Mouse (Mus musculus) hindbrain, embryonic 13.5 days (tissue): ENCODE results near the gene Cadps. TPM values are rescaled to one million over a fixed set of nuclear protein-coding genes. Genes with fewer than 3 reads are reported as not detected.

ENCODE experiments used
- ATAC-seq: fragments of 200-750 bp; cut with Nextera tagmentation; 2 replicates; pipeline ENCODE4 v1.8.0; 2017; ENCODE audit warnings: moderate TSS enrichment; ENCODE audit not compliant: low FRiP score
- H3K27ac ChIP-seq: fragments of 300-500 bp; sonication (generic); 2 replicates; pipeline ENCODE4 v1.5.1; 2015; ENCODE audit warnings: inconsistent platforms, mild to moderate bottlenecking, moderate library complexity
- H3K27me3 ChIP-seq: fragments of 300-500 bp; sonication (generic); 2 replicates; pipeline ENCODE4 v1.6.1; 2015; ENCODE audit warnings: mild to moderate bottlenecking, inconsistent platforms
- H3K36me3 ChIP-seq: fragments of 300-500 bp; sonication (generic); 2 replicates; pipeline ENCODE4 v1.6.1; 2015; ENCODE audit warnings: mild to moderate bottlenecking, inconsistent platforms
- H3K4me1 ChIP-seq: fragments of 300-500 bp; sonication (generic); replicated peaks from 2 replicates; pipeline ENCODE4 v1.6.1; 2015; ENCODE audit warnings: inconsistent platforms
- H3K4me2 ChIP-seq: fragments of 300-500 bp; sonication (generic); 2 replicates; pipeline ENCODE4 v1.6.1; 2015; ENCODE audit warnings: inconsistent platforms, mild to moderate bottlenecking, moderate library complexity
- H3K4me3 ChIP-seq: fragments of 300-500 bp; sonication (generic); 2 replicates; pipeline ENCODE4 v1.5.1; 2015; ENCODE audit warnings: mild to moderate bottlenecking, inconsistent platforms
- H3K9ac ChIP-seq: fragments of 300-500 bp; sonication (generic); 2 replicates; pipeline ENCODE4 v1.6.1; 2015; ENCODE audit warnings: mild to moderate bottlenecking, inconsistent platforms
- H3K9me3 ChIP-seq: fragments of 300-500 bp; sonication (generic); 2 replicates; pipeline ENCODE4 v1.6.1; 2016; ENCODE audit warnings: inconsistent platforms
- whole genome bisulfite sequencing: fragments of 180-500 bp; shearing (Covaris S2); methylation state at CpG from one replicate; pipeline ENCODE4 v1.1.7; 2015; 5-methylcytosine and 5-hydroxymethylcytosine counted together
- polyA plus RNA-seq: library from polyadenylated mRNA; unstranded; fragments of >200 nt; fragmentation: Nextera tagmentation; extraction: Ambion mirVana; gene quantifications from 2 replicates; pipeline ENCODE4 v1.2.1, GENCODE M21; 2015

The Cadps gene
- polyA plus RNA-seq, 1 experiment from 2014 or later: 33.9 TPM

- H3K4me1 ChIP-seq: peaks cover 18% of the 10 kb centered on the region
- WGBS: 2% methylated on average over 15 of the region's 15 CpGs
- H3K27me3 ChIP-seq: peaks cover 99% of the 10 kb centered on the region
- no peak for ATAC-seq
- no peak overlapping the region for H3K4me3 ChIP-seq
- no peak overlapping the region for H3K4me2 ChIP-seq
- H3K9ac ChIP-seq: no peak overlapping the region
- no peaks in the 10 kb centered on the region for H3K9me3 ChIP-seq
- no peaks in the 10 kb centered on the region for H3K36me3 ChIP-seq
- no peak overlapping the region for H3K27ac ChIP-seq
Observed at GRCm38 (mm10) chr14:12349334-12350090, 473.4 kb downstream of the Cadps start.

DNA sequence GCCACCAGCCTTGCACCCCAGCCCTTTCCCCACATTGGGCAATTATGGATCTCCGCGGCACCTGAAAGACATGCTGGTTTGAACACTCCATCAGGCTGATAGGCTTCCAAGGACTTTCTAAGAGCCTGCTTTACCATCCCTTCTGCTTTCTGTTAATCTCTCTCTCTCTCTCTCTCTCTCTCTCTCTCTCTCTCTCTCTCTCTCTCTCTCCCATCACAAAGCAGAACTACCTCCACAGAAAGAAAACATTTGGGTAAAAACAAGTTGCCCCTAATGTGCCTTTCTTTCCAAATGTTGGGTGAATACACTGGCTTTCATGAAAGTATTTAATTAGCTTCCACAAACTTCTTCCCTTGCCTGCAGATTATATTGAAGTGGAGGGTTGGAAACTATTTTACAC lies 474.8 kb downstream of the Cadps start, which contains the start of gene Fezf2:
Gene Fezf2 (minus strand): TSS at position 101 of the 400 bp plus-strand sequence.
- Histone ChIP-seq H3K9ac (no peak within 1 kb of the TSS), H3K36me3 (no peaks in the 10 kb centered on the region), H3K27ac (no peak within 1 kb of the TSS), H3K4me2 (no peak within 1 kb of the TSS), H3K4me1 (peaks cover 20% of the 10 kb centered on the region), H3K9me3 (no peaks in the 10 kb centered on the region), H3K27me3 (peaks cover 99% of the 10 kb centered on the region), H3K4me3 (no peak within 1 kb of the TSS)
- ATAC-seq: no peak
- WGBS: 10% methylated on average over 2 of the region's 2 CpGs

DNA sequence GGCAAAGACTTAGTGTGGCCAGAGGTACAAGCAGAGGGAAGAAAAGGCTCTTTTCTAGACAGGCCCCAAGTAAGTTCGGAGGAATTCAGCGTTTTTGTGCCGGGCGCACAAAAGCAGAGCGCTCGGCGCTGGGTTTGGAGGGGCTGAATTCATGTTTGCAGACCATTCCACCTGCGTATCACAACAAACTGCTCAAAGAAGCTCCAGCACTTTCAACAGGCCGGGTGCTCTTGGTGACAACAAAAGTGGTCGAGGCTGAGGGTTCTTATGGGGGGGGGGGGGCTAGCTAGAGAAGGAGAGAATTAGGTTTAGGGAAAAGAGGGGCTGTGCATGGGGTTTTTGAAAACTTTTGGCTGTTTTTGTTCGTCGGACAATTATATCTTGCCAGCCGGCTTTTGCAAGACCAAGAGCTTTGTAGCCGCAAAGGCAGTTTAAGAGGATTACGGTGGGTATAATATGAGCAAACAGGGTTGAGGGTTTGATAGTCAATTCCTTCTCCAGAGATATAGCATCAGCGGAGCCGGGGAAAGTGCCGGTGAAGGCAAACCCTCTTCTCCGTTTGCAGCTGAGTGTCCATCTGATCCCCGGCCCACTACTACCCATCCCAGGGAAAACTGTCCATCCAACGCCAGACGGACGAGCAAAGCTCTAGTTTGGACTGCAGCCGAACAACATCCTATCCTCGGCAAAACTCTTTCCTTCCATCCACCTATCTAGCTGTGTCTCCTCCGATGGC lies 475.8 kb downstream of the Cadps start:
- no peak overlapping the region for H3K4me2 ChIP-seq
- ATAC-seq: no peak
- no peak overlapping the region for H3K27ac ChIP-seq
- peaks cover 20% of the 10 kb centered on the region for H3K4me1 ChIP-seq
- H3K9ac ChIP-seq: no peak overlapping the region
- no peaks in the 10 kb centered on the region for H3K9me3 ChIP-seq
- H3K27me3 ChIP-seq: peaks cover 100% of the 10 kb centered on the region
- H3K4me3 ChIP-seq: no peak overlapping the region
- no peaks in the 10 kb centered on the region for H3K36me3 ChIP-seq
- WGBS: under 1% methylated on average over 26 of the region's 26 CpGs

GRCm38 (mm10) chr14:12346011-12346864 lies 476.6 kb downstream of the Cadps start:
- peaks cover 22% of the 10 kb centered on the region for H3K4me1 ChIP-seq
- H3K36me3 ChIP-seq: no peaks in the 10 kb centered on the region
- no peak overlapping the region for H3K27ac ChIP-seq
- H3K9me3 ChIP-seq: no peaks in the 10 kb centered on the region
- no peak overlapping the region for H3K9ac ChIP-seq
- peaks cover 100% of the 10 kb centered on the region for H3K27me3 ChIP-seq
- WGBS: under 1% methylated on average over 50 of the region's 50 CpGs
- H3K4me3 ChIP-seq: peak overlapping the region; percentile 4; the same call in 1 of the 2 replicates
- no peak for ATAC-seq
- 0 out of 2 replicates have a peak overlapping the region, but pooled peaks have one; percentile 8 for H3K4me2 ChIP-seq

- Histone ChIP-seq H3K4me2 (peak overlapping the region; percentile 8; the same call in 1 of the 2 replicates), H3K27ac (no peak overlapping the region), H3K4me1 (peaks cover 22% of the 10 kb centered on the region), H3K9me3 (no peaks in the 10 kb centered on the region), H3K36me3 (no peaks in the 10 kb centered on the region), H3K27me3 (peaks cover 100% of the 10 kb centered on the region), H3K4me3 (no peak overlapping the region), H3K9ac (no peak overlapping the region)
- under 1% methylated on average over 40 of the region's 40 CpGs for WGBS
- no peak for ATAC-seq
Observed at GRCm38 (mm10) chr14:12345241-12345921, 477.5 kb downstream of the Cadps start.

DNA sequence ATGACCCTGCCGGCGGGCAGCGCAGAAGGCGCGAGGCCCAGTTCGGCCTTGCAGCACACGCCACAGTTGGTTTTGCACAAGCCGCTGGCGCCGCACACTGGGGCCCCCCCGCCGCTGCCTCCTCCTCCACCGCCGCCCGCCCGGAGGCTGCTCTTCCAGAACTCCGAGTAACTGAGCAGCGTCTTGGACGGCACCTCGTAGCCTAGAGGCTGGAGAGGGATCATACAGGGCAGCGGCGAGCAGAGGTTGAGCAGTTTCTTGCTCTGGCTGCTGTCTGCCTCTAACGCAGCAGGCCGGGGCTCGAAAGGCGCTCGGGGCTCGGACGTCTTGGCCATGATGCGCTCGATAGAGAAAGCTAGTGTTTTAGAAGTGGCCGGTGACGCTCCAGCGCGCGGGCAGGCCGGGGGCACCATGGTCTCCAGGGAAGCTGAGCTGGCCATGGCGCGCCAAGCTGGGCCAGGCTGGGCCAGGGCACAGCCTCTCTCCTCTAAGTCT lies 478.1 kb downstream of the Cadps start:
- no peak overlapping the region for H3K27ac ChIP-seq
- no peaks in the 10 kb centered on the region for H3K36me3 ChIP-seq
- H3K9ac ChIP-seq: no peak overlapping the region
- H3K4me3 ChIP-seq: peak overlapping the region; percentile 11; the same call in 1 of the 2 replicates
- no peaks in the 10 kb centered on the region for H3K9me3 ChIP-seq
- 0 out of 2 replicates have a peak overlapping the region, but pooled peaks have one; percentile 10 for H3K4me2 ChIP-seq
- peaks cover 100% of the 10 kb centered on the region for H3K27me3 ChIP-seq
- no peak for ATAC-seq
- peaks cover 22% of the 10 kb centered on the region for H3K4me1 ChIP-seq
- WGBS: under 1% methylated on average over 39 of the region's 39 CpGs

DNA sequence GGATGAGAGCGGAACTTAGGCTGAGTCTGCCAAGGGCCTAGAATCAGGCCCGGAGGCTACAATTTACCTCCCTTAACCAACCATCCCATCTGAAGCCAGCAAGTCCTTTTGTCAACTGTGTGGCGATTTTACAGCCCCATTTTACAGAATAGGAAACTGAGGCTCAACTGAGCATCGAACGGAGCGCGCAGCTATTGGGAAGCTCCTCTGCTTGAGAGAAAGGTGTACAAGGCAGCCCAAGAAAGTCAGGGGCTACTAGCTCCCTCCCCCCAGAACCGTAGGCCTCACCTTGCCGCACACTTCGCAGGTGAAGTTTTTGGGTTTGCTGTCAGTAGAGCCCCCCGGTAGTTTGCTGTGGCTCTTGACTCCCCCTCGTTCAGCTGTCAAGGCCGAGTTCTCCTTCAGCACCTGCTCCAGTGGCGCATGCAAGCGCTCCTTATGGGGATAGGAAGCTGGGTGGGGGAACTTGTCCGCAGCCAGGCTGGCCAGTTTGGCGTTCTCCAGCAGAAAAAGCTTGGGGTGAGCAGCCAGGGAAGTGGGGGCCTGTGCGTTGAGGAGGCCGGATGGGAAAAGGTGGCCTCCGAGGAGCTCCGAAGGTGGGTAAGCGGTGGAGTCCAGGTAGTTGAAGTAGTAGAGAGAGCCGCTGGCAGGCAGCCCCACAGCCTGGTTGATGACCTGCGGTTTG lies 478.7 kb downstream of the Cadps start:
- no peak for ATAC-seq
- H3K36me3 ChIP-seq: no peaks in the 10 kb centered on the region
- peak overlapping the region; percentile 11; the same call in 1 of the 2 replicates for H3K4me3 ChIP-seq
- no peak overlapping the region for H3K9ac ChIP-seq
- H3K4me1 ChIP-seq: peaks cover 22% of the 10 kb centered on the region
- H3K27ac ChIP-seq: no peak overlapping the region
- H3K9me3 ChIP-seq: no peaks in the 10 kb centered on the region
- H3K27me3 ChIP-seq: peaks cover 100% of the 10 kb centered on the region
- WGBS: 3% methylated on average over 24 of the region's 24 CpGs
- no peak overlapping the region for H3K4me2 ChIP-seq

- H3K4me1 ChIP-seq: peaks cover 23% of the 10 kb centered on the region
- 4% methylated on average over 20 of the region's 20 CpGs for WGBS
Observed at GRCm38 (mm10) chr14:12343451-12343941, 479.4 kb downstream of the Cadps start.

GRCm38 (mm10) chr14:12342458-12343131 lies 480.3 kb downstream of the Cadps start:
- peaks cover 99% of the 10 kb centered on the region for H3K27me3 ChIP-seq
- H3K9ac ChIP-seq: no peak overlapping the region
- no peak overlapping the region for H3K4me2 ChIP-seq
- no peaks in the 10 kb centered on the region for H3K36me3 ChIP-seq
- no peak overlapping the region for H3K27ac ChIP-seq
- no peak overlapping the region for H3K4me3 ChIP-seq
- WGBS: under 1% methylated on average over 23 of the region's 23 CpGs
- H3K4me1 ChIP-seq: peaks cover 28% of the 10 kb centered on the region
- ATAC-seq: no peak
- no peaks in the 10 kb centered on the region for H3K9me3 ChIP-seq

More at GRCm38 (mm10) chr14:12343451-12343941, 479.4 kb downstream of the Cadps start:
- H3K36me3 ChIP-seq: no peaks in the 10 kb centered on the region
- H3K27me3 ChIP-seq: peaks cover 99% of the 10 kb centered on the region
- no peak overlapping the region for H3K27ac ChIP-seq
- H3K9me3 ChIP-seq: no peaks in the 10 kb centered on the region
- H3K4me2 ChIP-seq: no peak overlapping the region
- H3K4me3 ChIP-seq: no peak overlapping the region
- no peak for ATAC-seq
- no peak overlapping the region for H3K9ac ChIP-seq

DNA sequence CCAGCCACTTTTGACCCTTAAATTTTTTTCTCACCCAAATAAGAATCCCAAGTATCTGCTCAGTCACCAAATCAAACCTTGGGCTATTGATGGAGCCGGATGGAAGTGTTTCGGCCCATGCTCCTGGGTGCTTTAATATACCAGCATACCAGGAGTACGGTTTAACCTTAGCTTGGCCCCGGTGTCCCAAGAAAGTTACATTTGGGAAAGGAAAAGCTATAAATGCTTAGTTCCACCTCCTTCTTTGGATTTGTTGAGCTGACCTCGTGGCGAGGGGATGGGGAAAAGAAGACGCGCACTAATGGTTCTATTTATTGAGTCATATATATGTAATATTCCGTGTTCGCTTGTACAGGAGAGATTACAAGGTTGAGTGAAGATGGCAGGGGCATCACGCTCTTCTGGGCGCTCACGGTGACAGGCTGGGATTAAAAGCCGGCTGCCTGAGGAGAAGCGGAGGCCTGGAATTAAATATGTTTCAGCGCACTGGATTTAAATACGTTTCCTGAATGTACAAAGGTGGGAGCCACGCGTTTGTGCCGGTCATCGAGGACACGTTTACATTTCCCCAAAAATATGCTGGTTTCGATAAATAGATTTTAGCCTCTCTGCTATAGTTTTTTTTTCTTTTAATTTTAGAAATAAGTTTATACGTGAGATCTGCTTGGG lies 481.0 kb downstream of the Cadps start:
- no peak overlapping the region for H3K27ac ChIP-seq
- no peak overlapping the region for H3K4me2 ChIP-seq
- no peak for ATAC-seq
- no peaks in the 10 kb centered on the region for H3K36me3 ChIP-seq
- no peak overlapping the region for H3K9ac ChIP-seq
- peaks cover 99% of the 10 kb centered on the region for H3K27me3 ChIP-seq
- H3K4me1 ChIP-seq: peaks cover 28% of the 10 kb centered on the region
- no peaks in the 10 kb centered on the region for H3K9me3 ChIP-seq
- H3K4me3 ChIP-seq: no peak overlapping the region
- 3% methylated on average over 24 of the region's 24 CpGs for WGBS
